Mouse (Mus musculus): ENCODE measurements around the gene Fam111a.
"Not testable (repeated sequence)": the region's sequence is repeated elsewhere in the genome, so short reads cannot be mapped to it uniquely, and the experiment has no call there.

Fam111a gene

GRCm38 (mm10) chr19:12545440-12545839 lies at the start of gene Fam111a:
Gene Fam111a, plus strand, starts transcription at chr19:12545740.
- DNase-seq (ENCODE audit: inconsistent ontology term) = not testable (repeated sequence)

DNA sequence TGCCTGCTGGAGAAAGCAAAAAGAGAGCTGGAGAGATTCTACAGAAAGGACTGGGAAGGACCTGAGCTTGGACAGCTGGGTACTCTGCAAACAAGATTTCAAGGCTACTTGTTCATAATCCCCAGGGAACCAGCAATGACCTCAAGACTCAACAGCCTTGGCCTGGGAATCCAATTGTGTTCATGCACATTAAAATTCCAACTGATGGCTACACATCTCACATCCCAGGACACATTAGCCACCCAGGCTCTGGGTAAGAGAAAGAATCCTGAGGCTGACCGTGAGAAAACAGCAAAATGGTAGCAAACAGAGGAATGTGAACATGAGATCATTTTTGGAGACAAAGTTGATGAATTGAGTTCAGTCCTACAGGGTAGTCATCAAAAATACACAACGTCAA lies 49.3 kb upstream of the Fam111a start:
- DNase-seq (ENCODE audit: inconsistent ontology term) = peak; percentile 53

DNA sequence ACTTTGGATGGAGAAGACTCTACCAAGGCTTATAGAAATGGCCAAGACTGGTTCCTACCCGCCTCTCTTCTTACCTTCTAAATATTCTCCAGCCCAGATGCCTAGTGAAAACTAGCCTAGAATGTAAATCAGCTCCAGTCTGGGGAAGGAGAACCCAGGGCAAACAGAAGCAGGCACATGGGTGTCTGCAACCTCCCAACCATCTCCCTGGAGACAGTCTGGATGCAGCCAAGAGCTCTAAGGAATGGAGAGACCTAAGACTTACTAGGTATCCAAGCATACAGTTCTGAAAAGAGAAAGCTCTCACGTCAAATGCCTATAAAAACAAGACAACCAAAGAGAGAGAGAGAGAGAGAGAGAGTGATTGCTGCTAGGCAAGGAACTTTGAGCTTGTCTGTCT lies 47.6 kb upstream of the Fam111a start:
- no peak for DNase-seq (ENCODE audit: inconsistent ontology term)

DNA sequence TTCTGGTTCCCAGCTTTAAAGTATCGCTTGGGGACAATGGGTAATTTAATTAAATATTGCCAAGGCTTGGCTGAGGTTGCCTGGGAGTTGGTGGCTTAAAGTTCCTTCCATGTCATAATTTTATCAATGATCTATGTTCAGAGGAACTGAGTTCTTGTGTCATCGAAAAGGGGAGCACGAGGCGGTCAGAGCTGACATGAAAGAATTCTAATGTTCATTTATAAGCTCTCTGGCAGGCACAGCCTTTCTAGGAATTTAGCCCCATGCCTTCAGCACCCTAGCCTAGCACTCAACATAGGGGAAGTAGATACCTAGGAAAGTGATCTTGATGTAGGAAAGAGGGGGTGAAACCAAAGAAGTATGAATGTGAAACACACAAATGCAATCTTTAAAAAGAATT lies 47.2 kb upstream of the Fam111a start:
- DNase-seq (ENCODE audit: inconsistent ontology term) = peak; percentile 18

GRCm38 (mm10) chr19:12498941-12499340 lies 46.6 kb upstream of the Fam111a start:
- DNase-seq (ENCODE audit: inconsistent ontology term) = no peak

- DNase-seq (ENCODE audit: inconsistent ontology term) = peak; percentile 43
Observed at GRCm38 (mm10) chr19:12499485-12499884, 46.1 kb upstream of the Fam111a start.

- DNase-seq (ENCODE audit: inconsistent ontology term) = peak; percentile 87
Observed at GRCm38 (mm10) chr19:12500124-12500523, 45.4 kb upstream of the Fam111a start.

DNA sequence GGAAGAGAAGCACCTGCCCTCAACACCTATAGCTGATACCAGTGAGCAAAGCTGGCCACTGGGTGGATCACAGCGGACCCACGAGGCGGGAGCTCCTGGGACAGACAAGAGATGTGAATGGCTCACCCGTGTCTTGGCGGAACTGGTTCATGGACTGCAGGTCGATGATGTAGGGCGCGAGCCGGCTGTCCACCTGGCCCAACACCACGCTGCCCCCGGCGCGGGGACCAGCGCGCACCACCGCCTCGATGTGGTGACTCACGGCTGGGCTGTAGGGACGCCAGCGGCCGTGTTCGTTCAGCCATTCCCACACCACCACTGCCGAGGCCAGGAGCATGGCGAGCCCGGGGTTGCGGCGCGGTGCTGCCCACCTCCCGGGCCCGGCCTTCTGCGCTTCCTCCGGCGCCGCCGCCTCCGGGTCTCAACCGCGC lies 44.6 kb upstream of the Fam111a start:
- DNase-seq (ENCODE audit: inconsistent ontology term) = peak; percentile 82

DNA sequence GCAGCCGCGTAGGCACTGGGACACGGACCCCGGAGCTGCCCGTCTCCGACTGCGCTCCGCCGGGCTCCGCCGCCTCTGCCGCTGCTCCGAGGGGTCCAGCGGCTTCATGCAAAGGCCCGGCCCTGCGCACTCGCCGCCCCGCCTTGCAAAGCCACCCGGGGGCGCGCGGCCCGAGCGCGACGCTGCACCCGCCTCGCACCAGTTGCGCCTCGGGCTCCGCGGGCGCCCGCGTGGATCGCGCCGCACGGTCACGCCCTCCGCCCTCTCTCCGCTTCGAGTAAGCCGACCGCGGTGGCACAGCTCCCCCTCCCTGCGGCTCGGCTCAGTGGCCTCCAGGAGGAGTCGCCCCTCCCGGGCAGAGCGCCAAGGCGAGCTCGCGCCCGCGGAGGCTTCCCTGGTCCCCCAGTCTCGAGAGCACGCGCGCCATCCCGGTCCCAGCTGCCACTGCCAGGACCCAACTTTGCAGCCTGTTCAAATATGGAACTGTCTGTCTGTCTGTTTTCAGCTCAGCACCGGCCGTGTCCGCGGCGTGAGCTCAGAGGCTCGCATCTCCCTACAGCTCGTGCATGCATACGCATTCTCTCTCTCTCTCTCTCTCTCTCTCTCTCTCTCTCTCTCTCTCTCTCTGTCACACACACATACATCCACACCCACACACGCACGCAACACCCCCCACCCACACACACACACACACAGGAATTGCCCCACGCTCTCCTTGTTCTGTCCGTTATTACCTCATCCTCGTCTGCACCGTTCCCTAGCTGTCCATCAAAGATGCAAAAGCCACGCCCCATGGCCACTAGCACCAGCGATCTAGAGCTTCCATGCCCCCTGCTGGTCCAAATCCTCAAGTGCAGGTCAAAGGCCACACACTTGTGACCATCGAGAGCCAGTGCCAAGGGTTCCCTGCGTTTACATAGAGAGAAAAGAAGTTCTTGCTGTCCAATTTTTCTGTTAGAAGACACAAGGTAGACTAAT lies 43.9 kb upstream of the Fam111a start, which contains the start of gene Dtx4:
TSS of gene Dtx4 (minus strand) at position 85 of the 978 bp plus-strand sequence.
- peak; percentile 97 for DNase-seq (ENCODE audit: inconsistent ontology term)

- DNase-seq (ENCODE audit: inconsistent ontology term) = no peak
Observed at GRCm38 (mm10) chr19:12502756-12503155, 42.8 kb upstream of the Fam111a start.

- no peak for DNase-seq (ENCODE audit: inconsistent ontology term)
Observed at GRCm38 (mm10) chr19:12514621-12515020, 30.9 kb upstream of the Fam111a start.

GRCm38 (mm10) chr19:12517671-12518540 lies 27.6 kb upstream of the Fam111a start:
- peak; percentile 79 for DNase-seq (ENCODE audit: inconsistent ontology term)

DNA sequence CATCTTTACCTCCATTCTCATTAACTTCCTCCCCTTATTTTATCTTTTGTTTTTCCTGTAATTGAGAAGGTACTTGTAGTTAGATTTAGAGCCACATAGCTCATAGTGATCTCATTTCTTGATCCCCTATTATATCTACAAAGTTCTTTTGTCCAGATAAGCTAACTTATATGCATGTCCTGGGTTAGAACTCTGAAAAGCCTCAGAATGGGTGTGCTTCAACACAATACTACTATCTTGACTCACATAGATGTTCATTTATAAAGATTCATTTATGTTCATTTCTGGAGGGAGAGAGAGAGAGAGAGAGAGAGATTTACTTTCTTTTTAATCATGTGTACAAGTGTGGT lies 27.0 kb upstream of the Fam111a start:
- no peak for DNase-seq (ENCODE audit: inconsistent ontology term)

GRCm38 (mm10) chr19:12523377-12523776 lies 22.2 kb upstream of the Fam111a start:
- DNase-seq (ENCODE audit: inconsistent ontology term) = no peak

GRCm38 (mm10) chr19:12537168-12537567 lies 8.4 kb upstream of the Fam111a start:
- no peak for DNase-seq (ENCODE audit: inconsistent ontology term)

GRCm38 (mm10) chr19:12539975-12540374 lies 5.6 kb upstream of the Fam111a start:
- DNase-seq (ENCODE audit: inconsistent ontology term) = no peak

DNA sequence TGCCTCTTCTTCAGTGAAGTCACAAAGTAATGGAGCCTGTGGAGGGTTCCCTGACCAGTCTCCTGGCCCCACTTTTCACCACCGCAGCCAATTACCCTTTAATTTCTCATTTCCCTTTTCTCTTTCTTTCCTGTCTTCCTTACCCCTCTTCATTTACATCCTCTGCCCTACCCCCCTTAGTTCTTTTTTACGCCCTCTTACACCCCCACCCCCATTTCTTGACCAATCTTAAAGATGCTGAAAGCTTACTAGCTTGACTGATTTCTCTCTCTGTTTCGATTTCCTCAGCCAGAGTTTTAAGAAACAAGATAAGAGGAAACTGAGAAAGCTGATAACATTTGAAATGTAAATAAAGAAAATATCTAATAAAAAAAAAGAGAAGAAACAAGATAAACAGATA lies 4.8 kb upstream of the Fam111a start:
- DNase-seq (ENCODE audit: inconsistent ontology term) = no peak

GRCm38 (mm10) chr19:12541644-12542043 lies 3.9 kb upstream of the Fam111a start:
- DNase-seq (ENCODE audit: inconsistent ontology term) = no peak

DNA sequence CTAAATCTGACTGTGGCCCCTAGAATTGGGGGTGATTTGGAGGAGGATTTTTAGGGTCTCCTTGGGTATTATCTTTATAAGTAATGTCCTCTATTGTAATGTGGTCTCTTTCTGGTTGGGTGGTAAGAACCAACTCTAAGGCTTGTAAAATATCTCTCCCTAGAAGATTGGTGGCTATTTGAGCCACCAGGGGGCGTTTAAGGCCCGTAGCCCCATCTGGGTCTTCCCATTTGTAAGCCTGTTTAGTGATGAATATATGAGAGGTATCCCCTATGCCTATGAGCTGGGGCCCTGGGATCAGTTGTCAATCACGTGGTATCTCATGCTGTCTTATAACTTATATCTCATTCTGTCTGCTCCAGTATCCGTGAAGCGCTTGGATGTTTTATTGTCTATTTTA lies 3.6 kb downstream of the Fam111a start:
- no peak for DNase-seq (ENCODE audit: inconsistent ontology term)

- no peak for DNase-seq (ENCODE audit: inconsistent ontology term)
Observed at GRCm38 (mm10) chr19:12550005-12550942, 4.7 kb downstream of the Fam111a start.

DNA sequence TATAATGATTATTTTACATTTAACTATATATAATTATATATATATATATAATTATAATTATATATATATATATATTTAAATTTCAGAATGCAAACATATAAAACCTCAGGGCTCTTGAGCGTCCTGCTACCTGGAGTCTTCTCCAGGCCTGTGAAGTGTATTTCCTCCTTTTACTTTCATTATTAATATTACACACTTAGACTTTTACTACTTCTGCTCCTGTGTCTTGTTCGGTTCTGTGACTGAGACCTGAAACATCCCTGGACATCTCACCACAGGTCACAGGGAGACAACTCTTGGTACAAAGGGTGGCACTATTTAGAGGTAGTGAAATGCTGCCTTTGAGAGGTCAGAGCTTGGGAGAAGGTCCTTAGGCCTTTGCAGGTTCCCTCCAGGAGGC lies 10.8 kb downstream of the Fam111a start:
- no peak for DNase-seq (ENCODE audit: inconsistent ontology term)
